Mouse (Mus musculus): ENCODE measurements at regions not wholly inside any gene's neighbourhood (a gene's known extent, or its start where the extent isn't known, plus 50 kb on each side); places are given as distances from the start of the nearest gene placed in this dataset.
"Not testable (repeated sequence)": the region's sequence is repeated elsewhere in the genome, so short reads cannot be mapped to it uniquely, and the experiment has no call there.

GRCm38 (mm10) chr12:104626054-104626453, 125.7 kb downstream of the Dicer1 start:
- ATAC-seq (ENCODE audit: low FRiP score, low read depth) (no peak), DNase-seq (ENCODE audit: low spot score) (no peak)
- H3K4me1 ChIP-seq (ENCODE audit: control insufficient read depth, insufficient read depth, low read length), result peaks cover 2% of the 10 kb centered on the region; the same call in 1 of the 2 replicates
- no peak overlapping the region for H3K27ac ChIP-seq (replicated peaks; ENCODE audit: low read depth, low read length)
- 91% methylated on average over 5 of the region's 5 CpGs for WGBS
- no peak for TF ChIP-seq POLR2A (IDR thresholded peaks at IDR 0.05; ENCODE audit: borderline replicate concordance, extremely low read depth, insufficient read depth, insufficient read length)
- H3K4me3 ChIP-seq (replicated peaks; ENCODE audit: low read length), result no peak overlapping the region
- H3K4me2 ChIP-seq (replicated peaks; ENCODE audit: low read depth, low read length, severe bottlenecking), result no peak overlapping the region
- H3K9ac ChIP-seq (ENCODE audit: low read depth, low read length, severe bottlenecking), result no peak overlapping the region
- H3K27me3 ChIP-seq (ENCODE audit: control insufficient read depth, insufficient read depth, low read length), result no peaks in the 10 kb centered on the region
- H3K36me3 ChIP-seq (ENCODE audit: control insufficient read depth, insufficient read depth, low read length), result no peaks in the 10 kb centered on the region
- H3K9me3 ChIP-seq (ENCODE audit: control insufficient read depth, low read length), result no peaks in the 10 kb centered on the region

- H3K4me3 ChIP-seq (replicated peaks; ENCODE audit: low read length), result no peak overlapping the region
- no peak overlapping the region for H3K9ac ChIP-seq (ENCODE audit: low read depth, low read length, severe bottlenecking)
- no peak for ATAC-seq (ENCODE audit: low FRiP score, low read depth)
- H3K9me3 ChIP-seq (ENCODE audit: control insufficient read depth, low read length), result no peaks in the 10 kb centered on the region
- no peak overlapping the region for H3K4me2 ChIP-seq (replicated peaks; ENCODE audit: low read depth, low read length, severe bottlenecking)
- WGBS, result 27% methylated on average over 7 of the region's 7 CpGs
- no peak for TF ChIP-seq POLR2A (IDR thresholded peaks at IDR 0.05; ENCODE audit: borderline replicate concordance, extremely low read depth, insufficient read depth, insufficient read length)
- H3K36me3 ChIP-seq (ENCODE audit: control insufficient read depth, insufficient read depth, low read length), result no peaks in the 10 kb centered on the region
- peaks cover 2% of the 10 kb centered on the region; the same call in 1 of the 2 replicates for H3K4me1 ChIP-seq (ENCODE audit: control insufficient read depth, insufficient read depth, low read length)
- no peak for DNase-seq (ENCODE audit: low spot score)
- H3K27me3 ChIP-seq (ENCODE audit: control insufficient read depth, insufficient read depth, low read length), result no peaks in the 10 kb centered on the region
- H3K27ac ChIP-seq (replicated peaks; ENCODE audit: low read depth, low read length), result no peak overlapping the region
Measured at GRCm38 (mm10) chr12:104623896-104624685, 127.7 kb downstream of the Dicer1 start.

GRCm38 (mm10) chr12:104617111-104617725, 134.5 kb downstream of the Dicer1 start:
- 15% methylated on average over 17 of the region's 17 CpGs for WGBS
- H3K9me3 ChIP-seq (ENCODE audit: control insufficient read depth, low read length), result peaks cover 5% of the 10 kb centered on the region; the same call in 1 of the 2 replicates
- peak overlapping the region; percentile 31; the same call in 1 of the 2 replicates for H3K9ac ChIP-seq (ENCODE audit: low read depth, low read length, severe bottlenecking)
- peak overlapping the region; percentile 20 for H3K4me3 ChIP-seq (replicated peaks; ENCODE audit: low read length)
- H3K27ac ChIP-seq (replicated peaks; ENCODE audit: low read depth, low read length), result no peak overlapping the region
- peak overlapping the region; percentile 29 for H3K4me2 ChIP-seq (replicated peaks; ENCODE audit: low read depth, low read length, severe bottlenecking)
- ATAC-seq (ENCODE audit: low FRiP score, low read depth), result peak; percentile 72; the same call in 1 of the 2 replicates
- peak; percentile 76 for DNase-seq (ENCODE audit: low spot score)
- no peaks in the 10 kb centered on the region for H3K36me3 ChIP-seq (ENCODE audit: control insufficient read depth, insufficient read depth, low read length)
- TF ChIP-seq POLR2A (IDR thresholded peaks at IDR 0.05; ENCODE audit: borderline replicate concordance, extremely low read depth, insufficient read depth, insufficient read length), result no peak
- no peaks in the 10 kb centered on the region for H3K27me3 ChIP-seq (ENCODE audit: control insufficient read depth, insufficient read depth, low read length)
- no peaks in the 10 kb centered on the region for H3K4me1 ChIP-seq (ENCODE audit: control insufficient read depth, insufficient read depth, low read length)

GRCm38 (mm10) chr12:104614240-104614639, 137.5 kb downstream of the Dicer1 start:
- H3K36me3 ChIP-seq (ENCODE audit: control insufficient read depth, insufficient read depth, low read length), result no peaks in the 10 kb centered on the region
- DNase-seq (ENCODE audit: low spot score) (no peak), ATAC-seq (ENCODE audit: low FRiP score, low read depth) (peak; percentile 34; the same call in 1 of the 2 replicates)
- no peak for TF ChIP-seq POLR2A (IDR thresholded peaks at IDR 0.05; ENCODE audit: borderline replicate concordance, extremely low read depth, insufficient read depth, insufficient read length)
- H3K9me3 ChIP-seq (ENCODE audit: control insufficient read depth, low read length), result peaks cover 5% of the 10 kb centered on the region; the same call in 1 of the 2 replicates
- no peak overlapping the region for H3K27ac ChIP-seq (replicated peaks; ENCODE audit: low read depth, low read length)
- no peak overlapping the region for H3K4me2 ChIP-seq (replicated peaks; ENCODE audit: low read depth, low read length, severe bottlenecking)
- no peak overlapping the region for H3K9ac ChIP-seq (ENCODE audit: low read depth, low read length, severe bottlenecking)
- peaks cover 15% of the 10 kb centered on the region for H3K4me1 ChIP-seq (ENCODE audit: control insufficient read depth, insufficient read depth, low read length)
- 70% methylated on average over 8 of the region's 8 CpGs for WGBS
- no peaks in the 10 kb centered on the region for H3K27me3 ChIP-seq (ENCODE audit: control insufficient read depth, insufficient read depth, low read length)
- H3K4me3 ChIP-seq (replicated peaks; ENCODE audit: low read length), result no peak overlapping the region

- no peak for TF ChIP-seq POLR2A (IDR thresholded peaks at IDR 0.05; ENCODE audit: borderline replicate concordance, extremely low read depth, insufficient read depth, insufficient read length)
- Histone ChIP-seq H3K9ac (ENCODE audit: low read depth, low read length, severe bottlenecking) (no peak overlapping the region), H3K36me3 (ENCODE audit: control insufficient read depth, insufficient read depth, low read length) (no peaks in the 10 kb centered on the region), H3K27ac (replicated peaks; ENCODE audit: low read depth, low read length) (peak overlapping the region; percentile 63), H3K4me2 (replicated peaks; ENCODE audit: low read depth, low read length, severe bottlenecking) (peak overlapping the region; percentile 8; the same call in 1 of the 2 replicates), H3K4me3 (replicated peaks; ENCODE audit: low read length) (no peak overlapping the region), H3K27me3 (ENCODE audit: control insufficient read depth, insufficient read depth, low read length) (no peaks in the 10 kb centered on the region), H3K4me1 (ENCODE audit: control insufficient read depth, insufficient read depth, low read length) (peaks cover 15% of the 10 kb centered on the region), H3K9me3 (ENCODE audit: control insufficient read depth, low read length) (peaks cover 5% of the 10 kb centered on the region; the same call in 1 of the 2 replicates)
- 18% methylated on average over 19 of the region's 19 CpGs for WGBS
- ATAC-seq (ENCODE audit: low FRiP score, low read depth) (peak; percentile 51), DNase-seq (ENCODE audit: low spot score) (peak; percentile 83)
Measured at GRCm38 (mm10) chr12:104609767-104610166, 136.6 kb upstream of the Gsc start.

GRCm38 (mm10) chr12:104608956-104609355, 135.8 kb upstream of the Gsc start:
- not testable (repeated sequence) for H3K9ac ChIP-seq (ENCODE audit: low read depth, low read length, severe bottlenecking); H3K27me3 ChIP-seq (ENCODE audit: control insufficient read depth, insufficient read depth, low read length); H3K4me3 ChIP-seq (replicated peaks; ENCODE audit: low read length); H3K27ac ChIP-seq (replicated peaks; ENCODE audit: low read depth, low read length); H3K4me2 ChIP-seq (replicated peaks; ENCODE audit: low read depth, low read length, severe bottlenecking); H3K9me3 ChIP-seq (ENCODE audit: control insufficient read depth, low read length); H3K36me3 ChIP-seq (ENCODE audit: control insufficient read depth, insufficient read depth, low read length); ATAC-seq (ENCODE audit: low FRiP score, low read depth); DNase-seq (ENCODE audit: low spot score)
- H3K4me1 ChIP-seq (ENCODE audit: control insufficient read depth, insufficient read depth, low read length), result peaks cover 15% of the 10 kb centered on the region
- 70% methylated on average over 3 of the region's 4 CpGs for WGBS
